Mouse (Mus musculus) liver, postnatal 0 days (tissue): ENCODE results near the gene Sdccag8.

Experiments
- CTCF ChIP-seq: sonication (generic); IDR thresholded peaks from 2 replicates; pipeline ENCODE4 v1.5.1; 2016; ENCODE audit warnings: antibody characterized with exemption, low read depth
- EP300 ChIP-seq: IDR thresholded peaks from 2 replicates; pipeline ENCODE4 v1.6.1; 2016; ENCODE audit warnings: antibody characterized with exemption, low read depth, mild to moderate bottlenecking

DNA sequence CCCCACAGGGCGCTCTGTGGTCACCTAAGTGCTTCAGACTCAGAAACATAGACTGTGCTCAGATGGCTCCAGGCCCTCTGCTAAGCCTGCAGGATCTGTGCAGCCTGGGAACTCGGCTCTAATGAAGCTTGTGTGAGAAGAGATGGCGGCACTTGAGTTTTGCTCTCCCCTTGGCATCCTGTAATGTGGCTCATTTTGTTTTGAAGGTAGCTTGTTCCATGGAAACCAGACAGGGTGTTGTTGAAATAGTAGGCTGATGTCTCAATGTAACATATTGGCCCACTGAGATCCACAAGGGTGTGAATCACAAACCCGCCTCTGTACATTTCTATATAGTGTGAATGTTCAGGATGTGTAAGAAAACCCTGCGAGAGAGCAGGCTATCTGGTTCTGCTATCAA, 165.7 kb downstream of the Sdccag8 start:
- TF ChIP-seq CTCF (no peak), EP300 (no peak)
